Mouse (Mus musculus) liver, embryonic 11.5 days (tissue): ENCODE measurements around the gene Fam83e. TPM values are rescaled to one million over a fixed set of nuclear protein-coding genes. Genes with fewer than 3 reads are reported as not detected.

Experiments
- ATAC-seq: fragments of 200-750 bp; cut with Nextera tagmentation; replicated peaks from 2 replicates; pipeline ENCODE4 v1.8.0; 2017; ENCODE audit warnings: moderate number of reproducible peaks, mild to moderate bottlenecking, moderate TSS enrichment, moderate library complexity; ENCODE audit not compliant: low FRiP score
- DNase-seq: peaks from one replicate; pipeline ENCODE4 v3.0.0-alpha.2; 2017; ENCODE audit warnings: low spot score
- H3K27ac ChIP-seq: fragments of 300-500 bp; sonication (generic); 2 replicates; pipeline ENCODE4 v1.5.1; 2014; ENCODE audit warnings: mild to moderate bottlenecking, low read depth, low read length, control low read depth
- H3K27me3 ChIP-seq: fragments of 300-500 bp; sonication (generic); replicated peaks from 2 replicates; pipeline ENCODE4 v1.6.1; 2014; ENCODE audit warnings: low read length, mixed read lengths; ENCODE audit not compliant: control insufficient read depth, insufficient read depth
- H3K36me3 ChIP-seq: fragments of 300-500 bp; sonication (generic); 2 replicates; pipeline ENCODE4 v1.6.1; 2014; ENCODE audit warnings: mild to moderate bottlenecking, low read length, moderate library complexity, mixed read lengths; ENCODE audit not compliant: control insufficient read depth, insufficient read depth
- H3K4me1 ChIP-seq: fragments of 300-500 bp; sonication (generic); replicated peaks from 2 replicates; pipeline ENCODE4 v1.6.1; 2014; ENCODE audit warnings: low read length, mixed read lengths; ENCODE audit not compliant: control insufficient read depth, insufficient read depth
- H3K4me2 ChIP-seq: fragments of 300-500 bp; sonication (generic); 2 replicates; pipeline ENCODE4 v1.6.1; 2014; ENCODE audit warnings: mild to moderate bottlenecking, control low read depth, moderate library complexity
- H3K4me3 ChIP-seq: fragments of 300-500 bp; sonication (generic); 2 replicates; pipeline ENCODE4 v1.5.1; 2014; ENCODE audit warnings: low read depth, low read length, control low read depth
- H3K9ac ChIP-seq: fragments of 300-500 bp; sonication (generic); 2 replicates; pipeline ENCODE4 v1.6.1; 2014; ENCODE audit warnings: low read depth, low read length, control low read depth
- H3K9me3 ChIP-seq: fragments of 300-500 bp; sonication (generic); 2 replicates; pipeline ENCODE4 v1.6.1; 2016; ENCODE audit warnings: low read length, inconsistent platforms, mixed read lengths; ENCODE audit not compliant: control insufficient read depth
- WGBS: fragments of 180-500 bp; shearing (Covaris S2); extraction: QIAGEN DNeasy Blood & Tissue Kit; methylation state at CpG from one replicate; pipeline ENCODE4 v1.1.7; 2014; 5-methylcytosine and 5-hydroxymethylcytosine counted together
- polyA plus RNA-seq: library from polyadenylated mRNA; unstranded; fragments of >200 nt; fragmentation: Nextera tagmentation; extraction: Ambion mirVana; gene quantifications from 2 replicates; pipeline ENCODE4 v1.2.1, GENCODE M21; 2014

The Fam83e gene
- polyA plus RNA-seq, 1 experiment from 2014 or later = 1.1 TPM

DNA sequence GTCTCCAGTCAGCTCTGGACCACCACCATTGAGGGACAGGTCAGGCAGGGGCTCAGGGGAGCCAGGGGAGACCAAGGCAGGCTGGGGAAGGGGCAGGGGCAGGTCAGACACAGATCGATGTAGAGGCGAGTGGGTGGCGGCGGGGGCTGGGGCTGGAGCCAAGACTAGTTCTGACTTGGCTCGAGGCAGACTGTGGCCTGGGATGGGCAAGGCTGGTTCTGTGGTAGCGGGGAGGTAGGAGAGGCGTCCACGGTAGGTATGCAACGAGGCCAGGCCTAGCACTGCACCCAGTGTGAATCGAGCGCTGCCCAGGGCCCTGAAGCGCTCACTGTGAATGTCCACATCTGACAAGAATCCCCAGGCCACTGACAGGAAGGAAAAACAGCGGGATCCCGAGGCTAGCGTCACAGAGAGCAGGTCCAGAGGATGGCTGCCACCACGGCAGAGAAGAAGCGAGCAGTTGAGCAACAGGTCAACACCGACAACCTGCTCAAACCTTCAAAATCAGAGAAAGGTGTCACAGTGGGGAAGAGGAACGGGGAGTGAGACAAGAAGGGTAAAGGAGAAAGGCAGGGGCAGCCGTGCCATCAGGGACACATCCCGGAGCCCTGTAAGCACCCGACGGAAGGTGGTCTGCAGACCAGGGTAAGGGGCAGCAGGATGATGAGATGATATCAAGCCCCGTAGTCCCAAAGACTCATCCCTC lies 9.5 kb upstream of the Fam83e start:
- Histone ChIP-seq H3K27ac (no peak overlapping the region), H3K4me3 (no peak overlapping the region), H3K36me3 (peaks cover 29% of the 10 kb centered on the region), H3K4me2 (no peak overlapping the region; the same call in 1 of the 2 replicates), H3K27me3 (no peaks in the 10 kb centered on the region), H3K4me1 (peaks cover 39% of the 10 kb centered on the region), H3K9me3 (no peaks in the 10 kb centered on the region), H3K9ac (no peak overlapping the region)
- no peak for ATAC-seq
- no peak for DNase-seq
- 91% methylated on average over 24 of the region's 24 CpGs for WGBS

GRCm38 (mm10) chr7:45712022-45712757 lies 8.8 kb upstream of the Fam83e start:
- peaks cover 42% of the 10 kb centered on the region for H3K4me1 ChIP-seq
- no peak overlapping the region for H3K4me2 ChIP-seq
- DNase-seq = no peak
- ATAC-seq = no peak
- no peak overlapping the region for H3K9ac ChIP-seq
- H3K27ac ChIP-seq = no peak overlapping the region
- WGBS = 86% methylated on average over 21 of the region's 21 CpGs
- H3K27me3 ChIP-seq = no peaks in the 10 kb centered on the region
- H3K36me3 ChIP-seq = peaks cover 29% of the 10 kb centered on the region
- no peak overlapping the region for H3K4me3 ChIP-seq
- H3K9me3 ChIP-seq = no peaks in the 10 kb centered on the region

DNA sequence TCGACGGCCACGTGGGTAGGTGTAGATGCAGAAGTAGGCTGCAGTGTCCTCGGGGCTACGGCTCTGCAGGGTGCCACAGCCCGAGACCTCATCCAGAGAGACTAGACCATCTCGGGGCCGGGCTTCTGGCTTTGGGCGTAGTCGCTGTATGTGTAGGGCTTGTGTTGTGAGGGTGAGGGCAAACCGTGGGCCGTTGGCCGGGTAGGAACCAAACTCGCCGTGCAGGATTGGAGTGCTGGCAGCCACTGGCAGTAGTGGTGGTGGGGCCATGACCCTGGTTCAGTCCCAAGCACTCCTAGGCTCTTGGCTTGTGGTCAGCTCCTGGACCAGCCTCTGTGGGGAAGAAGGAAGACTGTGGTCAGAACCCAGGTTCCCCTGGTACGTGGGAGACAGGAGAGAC lies 7.6 kb upstream of the Fam83e start:
- Histone ChIP-seq H3K9ac (no peak overlapping the region), H3K4me2 (no peak overlapping the region), H3K27ac (no peak overlapping the region), H3K27me3 (no peaks in the 10 kb centered on the region), H3K4me3 (no peak overlapping the region), H3K9me3 (no peaks in the 10 kb centered on the region), H3K4me1 (peaks cover 30% of the 10 kb centered on the region), H3K36me3 (peaks cover 29% of the 10 kb centered on the region)
- no peak for ATAC-seq
- 94% methylated on average over 16 of the region's 16 CpGs for WGBS
- DNase-seq = no peak

- Histone ChIP-seq H3K27ac (peak overlapping the region; percentile 13; the same call in 1 of the 2 replicates), H3K27me3 (no peaks in the 10 kb centered on the region), H3K4me1 (peaks cover 28% of the 10 kb centered on the region), H3K4me3 (peak overlapping the region; percentile 71), H3K36me3 (peaks cover 29% of the 10 kb centered on the region), H3K9me3 (no peaks in the 10 kb centered on the region), H3K4me2 (peak overlapping the region; percentile 95), H3K9ac (peak overlapping the region; percentile 67)
- DNase-seq (no peak), ATAC-seq (no peak)
- WGBS = 86% methylated on average over 6 of the region's 6 CpGs
Observed at GRCm38 (mm10) chr7:45713881-45714520, 7.0 kb upstream of the Fam83e start.

DNA sequence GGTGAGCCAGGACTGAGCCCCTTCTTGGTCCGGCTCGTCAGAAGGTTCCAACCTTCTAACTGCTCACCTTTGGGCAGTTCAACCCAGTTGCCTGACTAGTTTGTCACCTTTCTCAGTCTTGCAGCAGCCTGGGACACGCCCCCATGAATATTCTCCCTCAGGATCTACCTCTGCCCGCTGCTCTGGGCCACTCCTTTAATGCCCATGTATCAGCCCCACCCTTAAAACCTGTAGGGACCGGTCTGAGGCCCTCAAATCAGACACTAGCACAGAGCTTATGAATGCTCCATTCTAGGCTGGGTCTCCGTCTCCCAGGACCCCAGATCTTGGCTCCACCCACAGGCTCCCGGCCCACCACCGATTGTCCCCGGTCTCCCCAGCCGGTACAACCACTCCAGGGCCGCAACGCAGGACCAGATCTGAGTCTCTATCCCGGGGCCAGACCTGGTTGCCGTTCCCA lies 6.4 kb upstream of the Fam83e start:
- H3K4me1 ChIP-seq = peaks cover 34% of the 10 kb centered on the region
- ATAC-seq = peak; percentile 48
- H3K4me2 ChIP-seq = peak overlapping the region; percentile 95
- peaks cover 32% of the 10 kb centered on the region for H3K36me3 ChIP-seq
- H3K4me3 ChIP-seq = peak overlapping the region; percentile 71
- H3K27ac ChIP-seq = peak overlapping the region; percentile 13; the same call in 1 of the 2 replicates
- H3K27me3 ChIP-seq = no peaks in the 10 kb centered on the region
- no peaks in the 10 kb centered on the region for H3K9me3 ChIP-seq
- WGBS = 11% methylated on average over 14 of the region's 14 CpGs
- peak overlapping the region; percentile 67 for H3K9ac ChIP-seq
- DNase-seq = no peak

- Histone ChIP-seq H3K27me3 (no peaks in the 10 kb centered on the region), H3K36me3 (peaks cover 37% of the 10 kb centered on the region), H3K4me3 (peak within 1 kb of the TSS; percentile 71), H3K9ac (peak within 1 kb of the TSS; percentile 95), H3K4me1 (peaks cover 37% of the 10 kb centered on the region), H3K27ac (peak within 1 kb of the TSS; percentile 53), H3K9me3 (no peaks in the 10 kb centered on the region), H3K4me2 (peak within 1 kb of the TSS; percentile 95)
- ATAC-seq (peak; percentile 89), DNase-seq (peak; percentile 94)
- 7% methylated on average over 34 of the region's 34 CpGs for WGBS
Observed at GRCm38 (mm10) chr7:45715090-45715708, 5.8 kb upstream of the Fam83e start, which contains the start of gene Rpl18. TSS of gene Rpl18 (plus strand) at chr7:45715457.

DNA sequence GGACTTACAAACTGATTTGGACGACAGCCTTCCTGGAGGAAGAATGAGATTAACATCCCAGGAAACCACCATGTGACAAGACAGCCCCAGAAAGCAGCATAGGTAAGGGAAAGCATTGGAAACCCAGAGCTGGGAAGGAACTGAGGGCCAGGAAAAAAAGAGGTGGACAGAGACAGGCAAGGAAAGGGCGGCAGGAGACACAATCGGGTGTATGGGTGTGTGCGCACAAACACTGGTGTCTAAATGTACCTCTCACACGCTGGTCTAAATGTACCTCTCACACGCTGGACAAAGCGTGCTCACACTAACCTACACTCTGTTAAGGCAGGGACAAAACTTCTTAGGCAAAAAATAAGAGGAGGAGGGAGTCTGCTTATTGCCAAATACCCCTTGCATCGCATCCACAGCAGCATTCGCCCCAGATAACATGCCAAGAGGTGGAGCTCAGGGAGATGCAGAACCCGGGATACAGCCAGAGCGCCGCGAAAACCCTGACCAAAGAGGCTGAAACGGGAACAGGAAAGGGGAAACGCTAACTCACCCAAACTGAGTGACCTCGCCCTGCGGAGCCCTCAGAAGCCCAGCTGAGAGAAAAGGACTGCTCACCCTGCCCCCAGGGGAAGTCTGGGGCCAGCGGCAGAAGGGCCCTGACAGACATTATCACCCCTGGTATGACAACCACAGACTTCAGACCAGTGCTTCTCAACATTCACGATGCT lies 5.1 kb upstream of the Fam83e start:
- Histone ChIP-seq H3K4me2 (peak overlapping the region; percentile 95), H3K27me3 (no peaks in the 10 kb centered on the region), H3K4me1 (peaks cover 38% of the 10 kb centered on the region), H3K36me3 (peaks cover 41% of the 10 kb centered on the region), H3K27ac (peak overlapping the region; percentile 53), H3K4me3 (peak overlapping the region; percentile 71), H3K9me3 (no peaks in the 10 kb centered on the region), H3K9ac (peak overlapping the region; percentile 95)
- ATAC-seq (no peak), DNase-seq (no peak)
- WGBS = 58% methylated on average over 19 of the region's 19 CpGs

DNA sequence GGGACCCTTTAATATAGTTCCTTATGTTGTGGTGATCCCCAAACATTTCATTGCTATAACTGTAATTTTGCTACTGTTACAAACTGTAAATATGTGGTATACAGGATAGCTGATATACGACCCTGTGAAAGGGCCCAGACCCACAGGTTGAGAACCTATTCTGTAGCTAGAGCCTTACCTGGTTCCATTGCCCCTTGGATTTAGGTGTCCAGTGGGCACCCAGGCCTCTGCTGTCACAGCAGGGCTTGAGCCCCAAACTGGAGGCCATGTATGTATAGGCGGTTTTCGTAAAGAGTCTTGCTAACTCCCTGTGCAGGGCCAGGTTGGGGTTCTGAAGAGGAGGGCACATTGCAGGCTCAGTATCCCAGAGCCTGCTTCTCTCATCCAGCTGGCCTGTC lies 4.6 kb upstream of the Fam83e start:
- WGBS = 77% methylated on average over 3 of the region's 3 CpGs
- peaks cover 40% of the 10 kb centered on the region for H3K4me1 ChIP-seq
- H3K36me3 ChIP-seq = peaks cover 40% of the 10 kb centered on the region

More for the DNA sequence above, 4.6 kb upstream of the Fam83e start:
- DNase-seq (no peak), ATAC-seq (no peak)
- Histone ChIP-seq H3K9me3 (no peaks in the 10 kb centered on the region), H3K27ac (peak overlapping the region; percentile 86), H3K27me3 (no peaks in the 10 kb centered on the region), H3K4me2 (peak overlapping the region; percentile 95), H3K4me3 (peak overlapping the region; percentile 71), H3K9ac (peak overlapping the region; percentile 95)
